Mouse (Mus musculus): ENCODE results near the gene Fhit.
"Not testable (repeated sequence)": the region's sequence is repeated elsewhere in the genome, so short reads cannot be mapped to it uniquely, and the experiment has no call there.

The Fhit gene

DNA sequence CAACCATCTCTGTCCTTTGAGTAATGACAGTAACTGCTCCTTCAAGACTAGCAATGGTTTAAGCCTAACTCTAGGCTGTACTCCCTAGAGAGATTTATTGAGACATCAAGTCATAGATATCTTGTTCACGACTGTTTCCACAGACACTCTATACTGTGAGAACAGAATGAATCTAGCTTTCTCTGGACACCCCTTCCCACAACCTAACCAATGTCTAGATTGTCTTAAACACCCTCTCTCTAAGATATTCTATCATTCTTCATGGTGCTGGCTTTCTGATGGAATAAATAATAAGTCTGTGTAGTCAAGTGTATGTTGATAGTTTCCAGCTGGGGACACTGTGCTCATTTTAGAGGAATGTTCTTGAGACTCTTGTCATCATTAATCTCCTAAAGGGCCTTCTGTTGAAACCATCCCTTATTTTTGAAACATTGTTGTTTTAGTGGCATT lies 1148.0 kb downstream of the Fhit start:
- in situ Hi-C loops (cut with MboI; ENCODE audit: unreplicated experiment in 2 of 2): no loop called here

GRCm38 (mm10) chr14:10013003-10013816 lies 1148.6 kb downstream of the Fhit start:
- in situ Hi-C loops (cut with MboI; ENCODE audit: unreplicated experiment in 2 of 2): no loop called here

DNA sequence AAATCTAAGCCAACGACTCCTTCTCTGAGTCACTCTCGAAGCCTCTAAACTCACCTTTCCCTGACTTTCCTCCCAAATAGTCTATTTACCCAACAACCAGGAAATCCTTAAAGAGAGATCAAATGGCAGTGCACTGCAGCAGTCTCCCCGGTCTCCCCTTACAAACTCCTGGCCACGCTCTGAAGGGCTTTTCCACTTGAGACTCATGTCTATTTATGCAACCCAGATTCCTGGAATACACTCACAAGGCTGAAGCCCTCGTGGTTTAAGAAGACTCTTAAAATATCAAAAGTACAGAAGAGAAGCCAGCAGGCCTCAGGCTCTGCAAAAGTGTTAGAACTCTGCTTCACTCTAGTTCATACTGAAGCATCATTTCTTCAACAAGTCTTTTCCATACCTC lies 1155.6 kb downstream of the Fhit start:
- in situ Hi-C loops (cut with MboI; ENCODE audit: unreplicated experiment in 2 of 2): no loop called here

- in situ Hi-C loops (cut with MboI; ENCODE audit: unreplicated experiment in 2 of 2): no loop called here
Observed at GRCm38 (mm10) chr14:10003847-10004246, 1158.0 kb downstream of the Fhit start.

GRCm38 (mm10) chr14:9990677-9991076 lies 1171.2 kb downstream of the Fhit start:
- in situ Hi-C loops (cut with MboI; ENCODE audit: unreplicated experiment in 2 of 2): no loop called here

DNA sequence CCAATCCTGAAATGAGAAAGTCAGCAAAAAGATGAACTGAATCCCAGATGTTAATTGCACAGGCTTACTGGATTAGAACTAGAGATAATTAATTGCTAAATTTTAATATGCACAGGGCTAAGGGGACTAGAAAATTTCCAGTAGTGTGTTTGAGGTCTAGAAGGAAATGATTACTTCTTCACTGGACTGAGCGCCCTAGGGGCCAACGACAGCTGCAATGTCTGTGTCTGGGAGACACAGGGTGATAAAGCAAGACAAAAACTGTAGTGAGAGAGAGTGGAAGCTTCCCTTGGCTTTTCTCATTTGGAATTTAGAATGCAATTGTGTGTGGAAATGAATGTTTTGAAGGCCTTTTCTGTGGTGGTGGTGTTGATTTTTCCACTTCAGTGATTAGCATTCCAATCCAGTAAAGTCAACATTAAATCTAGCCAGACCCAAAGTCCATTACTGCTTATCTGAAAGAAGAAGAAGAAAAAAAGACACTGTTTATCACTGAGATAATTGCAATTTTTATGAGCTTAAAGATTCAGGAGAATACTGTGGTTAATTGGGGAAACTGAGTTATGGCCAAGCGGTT lies 1184.8 kb downstream of the Fhit start:
- in situ Hi-C loops (cut with MboI; ENCODE audit: unreplicated experiment in 2 of 2): no loop called here

- in situ Hi-C loops (cut with MboI; ENCODE audit: unreplicated experiment in 2 of 2): no loop called here
Observed at GRCm38 (mm10) chr14:9974402-9974801, 1187.4 kb downstream of the Fhit start.

- in situ Hi-C loops (cut with MboI; ENCODE audit: unreplicated experiment in 2 of 2): no loop called here
Observed at GRCm38 (mm10) chr14:9963853-9964252, 1198.0 kb downstream of the Fhit start.

DNA sequence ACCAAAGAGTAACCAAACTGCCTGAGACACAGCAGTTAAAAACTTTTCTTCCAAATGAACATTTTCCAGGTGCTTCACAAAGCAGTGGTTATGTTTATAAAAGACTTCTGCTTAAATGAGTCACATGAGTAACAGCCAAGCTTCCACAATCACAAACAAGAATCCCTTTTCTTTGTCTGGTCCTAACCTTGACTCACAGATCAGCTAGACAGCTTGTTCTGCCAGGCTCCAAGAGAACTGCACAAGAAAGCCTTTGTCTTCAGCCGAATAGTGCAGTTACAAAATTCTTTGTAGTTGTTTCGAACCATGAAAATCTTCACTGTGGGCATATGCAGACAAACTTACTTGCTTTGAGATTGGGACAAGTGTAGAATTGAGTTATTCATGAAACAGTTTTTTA lies 1201.4 kb downstream of the Fhit start:
- in situ Hi-C loops (cut with MboI; ENCODE audit: unreplicated experiment in 2 of 2): no loop called here

GRCm38 (mm10) chr14:9899494-9899893 lies 1262.3 kb downstream of the Fhit start:
- in situ Hi-C loops (cut with MboI; ENCODE audit: unreplicated experiment in 2 of 2): no loop called here

- in situ Hi-C loops (cut with MboI; ENCODE audit: unreplicated experiment in 2 of 2): no loop called here
Observed at GRCm38 (mm10) chr14:9896556-9896955, 1265.3 kb downstream of the Fhit start.

- in situ Hi-C loops (cut with MboI; ENCODE audit: unreplicated experiment in 2 of 2): no loop called here
Observed at GRCm38 (mm10) chr14:9852041-9852440, 1309.8 kb downstream of the Fhit start.

DNA sequence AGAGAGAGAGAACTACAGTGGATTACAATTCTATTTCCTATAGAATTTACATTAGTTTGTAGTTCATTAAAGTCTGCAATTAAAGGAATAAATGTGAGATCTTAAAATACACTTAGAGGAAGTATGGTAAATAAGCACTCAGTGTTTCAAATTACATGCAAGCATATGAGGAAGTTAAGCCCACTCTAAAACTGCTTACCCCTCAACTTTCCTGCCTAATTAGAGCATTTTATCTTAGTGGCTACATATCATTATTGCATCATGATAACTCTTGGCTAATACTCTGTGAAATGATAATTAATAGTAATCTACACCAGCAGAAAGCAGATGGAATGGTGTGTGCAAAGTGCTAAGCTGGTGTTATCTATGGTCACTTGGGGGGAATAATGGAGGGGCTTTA lies 1329.5 kb downstream of the Fhit start:
- in situ Hi-C loops (cut with MboI; ENCODE audit: unreplicated experiment in 2 of 2): no loop called here

DNA sequence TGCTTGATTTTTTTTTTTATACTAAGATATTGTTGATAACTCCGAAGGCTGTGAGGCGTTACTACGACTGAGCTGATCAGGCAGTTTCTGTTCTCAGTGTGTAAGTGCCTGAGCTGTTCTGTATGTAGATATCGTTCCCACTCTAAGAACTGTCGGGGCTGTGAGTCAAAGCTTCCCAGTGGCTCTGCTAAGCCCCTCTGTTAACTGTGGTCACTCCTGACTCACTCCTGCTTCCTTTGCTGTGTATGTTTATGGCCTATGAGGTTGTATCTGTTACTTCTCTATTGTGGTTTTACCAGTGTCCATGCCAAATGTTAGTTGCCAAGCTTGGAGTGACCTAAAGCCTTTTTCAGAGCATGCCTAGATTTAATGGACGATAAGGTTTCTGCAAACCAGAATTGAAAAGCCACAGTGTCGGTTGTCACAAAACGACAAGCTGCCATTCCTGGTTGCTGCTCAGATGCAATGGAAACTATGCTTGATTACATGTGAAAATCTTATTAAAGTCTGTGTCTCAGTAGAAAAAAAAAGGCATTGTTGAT lies 1333.1 kb downstream of the Fhit start:
- in situ Hi-C loops (cut with MboI; ENCODE audit: unreplicated experiment in 2 of 2): not testable (repeated sequence)

DNA sequence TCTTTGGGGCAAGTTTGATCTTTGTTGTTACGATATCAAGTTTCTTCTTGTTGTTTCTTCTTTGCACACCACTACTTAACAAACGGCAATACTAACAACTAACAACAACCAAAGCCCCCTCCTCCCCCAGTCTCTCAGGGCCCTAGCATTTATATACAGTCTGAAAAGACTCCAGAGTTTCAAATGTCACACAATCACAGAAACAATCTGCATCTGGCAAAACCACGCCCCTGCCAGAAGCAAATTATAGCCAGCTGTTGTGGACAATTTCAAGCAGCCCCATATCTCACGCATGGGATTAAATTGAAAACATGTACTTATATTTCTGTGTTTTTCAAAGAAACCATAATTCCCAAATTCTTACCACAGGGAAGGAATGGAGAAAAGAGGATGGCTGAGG lies 1345.9 kb downstream of the Fhit start:
- in situ Hi-C loops (cut with MboI; ENCODE audit: unreplicated experiment in 2 of 2): no loop called here

DNA sequence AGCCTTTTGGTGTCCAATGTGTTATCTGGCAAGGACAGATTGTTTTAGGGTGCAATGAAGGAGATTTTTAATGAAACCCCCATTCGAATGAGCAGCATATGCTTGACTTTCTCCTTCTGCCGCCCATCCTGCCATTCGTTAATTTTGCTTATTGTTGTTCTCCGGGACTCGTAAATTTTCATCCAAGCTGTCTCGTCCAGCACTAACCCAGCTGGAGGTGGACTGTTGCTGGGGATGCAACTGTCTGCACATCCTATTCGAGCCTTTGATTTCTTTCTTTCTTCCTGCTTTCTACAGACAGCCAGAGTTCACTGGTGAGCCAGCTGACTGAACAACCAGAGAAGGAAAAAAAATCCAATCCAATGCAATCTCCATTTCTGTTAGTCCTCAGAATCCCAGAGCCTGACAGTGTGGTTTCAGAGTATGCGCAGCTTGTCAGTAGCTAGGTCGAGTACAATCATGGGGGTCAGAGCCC lies 1350.0 kb downstream of the Fhit start:
- in situ Hi-C loops (cut with MboI; ENCODE audit: unreplicated experiment in 2 of 2): no loop called here

GRCm38 (mm10) chr14:9811177-9811846 lies 1350.5 kb downstream of the Fhit start:
- in situ Hi-C loops (cut with MboI; ENCODE audit: unreplicated experiment in 2 of 2): no loop called here

DNA sequence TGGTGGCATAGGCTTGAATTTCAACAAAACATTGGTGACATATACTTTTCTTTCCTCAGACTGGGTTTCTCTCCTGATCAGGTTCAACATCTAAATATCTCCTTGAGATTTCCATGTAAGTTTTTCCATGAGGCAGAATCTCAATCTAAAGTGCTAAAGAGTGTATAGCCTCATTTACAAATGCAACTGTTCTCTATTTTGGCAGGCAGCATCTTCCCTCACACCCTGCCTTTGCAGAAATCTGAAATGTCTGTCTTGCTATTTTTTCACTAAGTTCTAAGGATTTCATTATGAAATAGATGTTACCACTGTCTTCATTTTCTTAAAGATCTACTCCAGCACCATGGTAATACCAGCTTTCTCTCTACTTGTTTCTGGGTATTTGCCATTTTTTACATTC lies 1368.4 kb downstream of the Fhit start:
- in situ Hi-C loops (cut with MboI; ENCODE audit: unreplicated experiment in 2 of 2): no loop called here

DNA sequence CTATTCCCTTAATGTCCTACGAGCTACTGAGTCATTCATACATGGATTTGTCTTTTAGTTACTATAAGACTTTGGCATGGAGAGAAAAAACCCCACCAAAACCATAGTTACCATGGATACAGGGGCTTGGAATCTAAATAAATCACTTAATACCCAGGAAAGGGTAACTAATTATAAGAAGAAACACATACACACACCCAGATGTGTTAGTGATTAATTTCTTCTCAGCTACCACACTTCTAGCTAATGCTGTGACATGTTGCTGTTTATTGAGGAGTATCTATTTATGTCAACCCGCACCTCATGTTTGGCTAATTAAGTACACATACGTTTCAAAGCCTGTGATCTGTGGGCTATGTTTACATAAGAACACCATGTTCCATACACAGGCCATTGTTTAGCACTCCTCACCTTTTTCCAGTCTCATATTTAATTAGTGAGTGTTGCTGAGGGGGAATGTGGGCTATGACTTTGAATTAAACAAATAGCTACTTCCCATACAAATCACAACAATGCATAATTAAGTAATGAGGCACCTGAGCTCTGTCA lies 1373.4 kb downstream of the Fhit start:
- in situ Hi-C loops (cut with MboI; ENCODE audit: unreplicated experiment in 2 of 2): no loop called here

DNA sequence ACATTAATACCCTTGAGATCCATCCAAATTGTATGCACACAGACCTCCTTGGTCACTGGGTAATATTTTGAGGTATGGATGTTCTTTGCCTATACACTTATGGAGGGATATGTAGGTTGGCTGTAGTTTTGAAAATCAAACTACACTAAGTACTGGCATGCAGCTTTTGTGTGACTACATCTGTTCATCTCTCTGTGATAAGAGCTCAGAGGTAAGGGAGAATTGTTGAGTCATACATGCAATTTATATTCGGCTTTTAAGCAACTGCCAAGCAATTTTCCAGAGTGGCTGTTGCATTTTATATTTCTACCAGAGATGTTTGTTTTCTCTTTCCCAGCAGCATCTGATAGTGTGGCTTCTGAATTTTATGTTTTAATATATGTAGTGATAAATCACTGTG lies 1374.4 kb downstream of the Fhit start:
- in situ Hi-C loops (cut with MboI; ENCODE audit: unreplicated experiment in 2 of 2): no loop called here

GRCm38 (mm10) chr14:9785861-9786260 lies 1376.0 kb downstream of the Fhit start:
- in situ Hi-C loops (cut with MboI; ENCODE audit: unreplicated experiment in 2 of 2): no loop called here

All from v-Abl transformed pro-B cells (cell line).